In genomic region chr2:28908389-28909153, GRCm38 (mm10) we compare ENCODE assay signal across 8 mouse cellular contexts. TPM values are rescaled to one million over a fixed set of nuclear protein-coding genes. Genes with fewer than 3 reads are reported as not detected.
A peak's percentile ranks its signal among the peaks of the same experiment; 100 is the strongest.
DNase-seq lines count a peak whose midpoint lies in the region; ATAC-seq lines count a peak whose summit lies in the region.

No protein-coding gene starts in this region.

- peak overlapping the region; percentile 69 for H3K4me2 ChIP-seq in heart, embryonic 14.5 days (ENCODE audit: low read length)
- peak overlapping the region; percentile 34 for H3K4me2 ChIP-seq in limb, embryonic 15.5 days
- H3K4me2 ChIP-seq in stomach, embryonic 14.5 days (replicated peaks; ENCODE audit: low read depth, low read length), result peak overlapping the region; percentile 32

- peak; percentile 41 to 49 for DNase-seq in cerebellum, postnatal 25 days
- no peak for DNase-seq in cerebellum, adult 9-10 months
- DNase-seq in embryo, embryonic 10.5 days (ENCODE audit: low spot score), result peak; percentile 64
- DNase-seq in urinary bladder, adult 2 months (ENCODE audit: low spot score), result no peak
- no peak for DNase-seq in frontal cortex, postnatal 25 days (ENCODE audit: low spot score in 2 of 2)

- ATAC-seq in heart, embryonic 14.5 days (ENCODE audit: insufficient number of reproducible peaks, insufficient read depth, low FRiP score, low read depth), result no peak; the same call in 1 of the 2 replicates
- no peak for ATAC-seq in limb, embryonic 15.5 days (ENCODE audit: insufficient number of reproducible peaks, low FRiP score, low TSS enrichment, low read depth)
- 0 out of 2 replicates have a peak, but pooled peaks have one; percentile 23 for ATAC-seq in stomach, embryonic 14.5 days (ENCODE audit: insufficient number of reproducible peaks, insufficient read depth, low FRiP score, low read depth)

- no peak overlapping the region for H3K27ac ChIP-seq in heart, embryonic 14.5 days (replicated peaks in 1 of 2; ENCODE audit: control insufficient read depth in 1 of 2, insufficient read depth in 1 of 2, low read depth in 2 of 2, low read length in 2 of 2)
- no peak overlapping the region for H3K27ac ChIP-seq in limb, embryonic 15.5 days
- H3K27ac ChIP-seq in stomach, embryonic 14.5 days (ENCODE audit: low read length), result no peak overlapping the region

- H3K9ac ChIP-seq in heart, embryonic 14.5 days (ENCODE audit: low read length), result peak overlapping the region; percentile 46
- H3K9ac ChIP-seq in limb, embryonic 15.5 days, result no peak overlapping the region
- no peak overlapping the region for H3K9ac ChIP-seq in stomach, embryonic 14.5 days (replicated peaks; ENCODE audit: low read depth, low read length)

- H3K27me3 ChIP-seq in heart, embryonic 14.5 days (ENCODE audit: control insufficient read depth, insufficient read depth, low read length), result peaks cover 69% of the 10 kb centered on the region
- H3K27me3 ChIP-seq in limb, embryonic 15.5 days, result peaks cover 79% of the 10 kb centered on the region
- H3K27me3 ChIP-seq in stomach, embryonic 14.5 days (ENCODE audit: control insufficient read depth, insufficient read depth, low read length), result peaks cover 55% of the 10 kb centered on the region

- peak overlapping the region; percentile 30 to 35 for H3K4me3 ChIP-seq in heart, embryonic 14.5 days (ENCODE audit: control insufficient read depth in 1 of 2, insufficient read depth in 1 of 2, low read depth in 1 of 2, low read length in 2 of 2)
- H3K4me3 ChIP-seq in limb, embryonic 15.5 days, result peak overlapping the region; percentile 19
- peak overlapping the region; percentile 13; the same call in 1 of the 2 replicates for H3K4me3 ChIP-seq in stomach, embryonic 14.5 days (ENCODE audit: low read depth, low read length)

- no peaks in the 10 kb centered on the region for H3K9me3 ChIP-seq in heart, embryonic 14.5 days (ENCODE audit: control insufficient read depth, low read length)
- no peaks in the 10 kb centered on the region for H3K9me3 ChIP-seq in limb, embryonic 15.5 days
- H3K9me3 ChIP-seq in stomach, embryonic 14.5 days (ENCODE audit: control insufficient read depth, low read depth, low read length), result no peaks in the 10 kb centered on the region

- H3K4me1 ChIP-seq in heart, embryonic 14.5 days (ENCODE audit: control insufficient read depth in 2 of 2, insufficient read depth in 2 of 2, low read length in 2 of 2), result peaks cover 10 to 18% of the 10 kb centered on the region in 2 experiments; a peak in 3 of 4 replicates
- H3K4me1 ChIP-seq in limb, embryonic 15.5 days, result peaks cover 23% of the 10 kb centered on the region
- peaks cover 5% of the 10 kb centered on the region; the same call in 1 of the 2 replicates for H3K4me1 ChIP-seq in stomach, embryonic 14.5 days (ENCODE audit: control insufficient read depth, insufficient read depth, low read length)

- peaks cover 16% of the 10 kb centered on the region for H3K36me3 ChIP-seq in heart, embryonic 14.5 days (ENCODE audit: control insufficient read depth, insufficient read depth, low read length)
- H3K36me3 ChIP-seq in limb, embryonic 15.5 days, result peaks cover 28% of the 10 kb centered on the region
- H3K36me3 ChIP-seq in stomach, embryonic 14.5 days (ENCODE audit: control insufficient read depth, insufficient read depth, low read length), result no peaks in the 10 kb centered on the region; the same call in 1 of the 2 replicates

- 1% methylated on average over 39 of the region's 39 CpGs for WGBS in heart, embryonic 14.5 days
- under 1% methylated on average over 39 of the region's 39 CpGs for WGBS in limb, embryonic 15.5 days
- WGBS in stomach, embryonic 14.5 days, result 1% methylated on average over 39 of the region's 39 CpGs

RNA-seq across cellular contexts. Expression of gene Barhl1, which starts 7.9 kb away (rescaled TPM):
- not detected in 2 replicates for polyA plus RNA-seq in heart, embryonic 14.5 days (2014; fragmentation: Nextera tagmentation; extraction: Ambion mirVana)
- polyA plus RNA-seq in limb, embryonic 15.5 days (2015; fragmentation: Nextera tagmentation; extraction: Ambion mirVana), result 0.08 TPM in 1 of 2 replicates, not detected in the other
- polyA plus RNA-seq in stomach, embryonic 14.5 days (2014; fragmentation: Nextera tagmentation; extraction: Ambion mirVana), result 0.12 TPM in 1 of 2 replicates, not detected in the other
- polyA plus RNA-seq in urinary bladder, adult 2 months (2012; rRNA removed), result 0.06 TPM in 1 of 2 replicates, not detected in the other

Comparison
In these comparisons a context has a peak if more than half of its experiments do, and no peak if none do; other contexts are left out.
1. DNase-seq: peak in cerebellum, postnatal 25 days (2 of 2) and embryo, embryonic 10.5 days (single experiment); none in cerebellum, adult 9-10 months (single experiment), urinary bladder, adult 2 months (single experiment) and frontal cortex, postnatal 25 days (0 of 2).
2. Peak in every context shown above with its lines, with median percentiles within 50 percentile points of each other: H3K4me2 ChIP-seq and H3K4me3 ChIP-seq.